In the genomic region with DNA sequence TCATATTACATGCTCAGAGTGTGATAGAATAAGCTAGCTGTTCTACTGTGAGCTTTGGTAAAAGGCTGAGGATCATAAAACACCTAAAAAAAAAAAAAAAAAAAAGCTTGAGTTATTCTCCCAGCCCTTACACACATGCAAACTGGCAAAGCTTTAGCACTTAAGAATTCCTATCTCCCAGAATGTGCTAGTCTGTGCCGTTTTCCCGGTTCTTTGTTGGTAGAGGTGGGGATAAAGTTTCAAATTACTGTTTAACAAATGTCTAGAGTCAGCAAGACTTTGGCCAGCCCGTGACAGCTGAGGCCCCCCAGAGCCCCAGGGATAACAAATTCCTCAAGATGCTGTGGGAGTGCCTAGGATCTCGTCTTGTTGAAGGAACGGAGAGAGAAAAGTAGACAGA, we compare ENCODE assay signal across 16 mouse cellular contexts.
DNase-seq lines count a peak whose midpoint lies in the region; ATAC-seq lines count a peak whose summit lies in the region.
"Had no signal": no experiment of that assay in that cellular context is flagged by ENCODE, and none has a peak within 500 bp of the region (broad histone marks: within the 10 kb centered on the region; RNA-seq: fewer than 3 reads in every experiment).

No protein-coding gene starts in this region.

- 39% methylated on average over 5 of the region's 5 CpGs for WGBS in neural tube, embryonic 15.5 days
- 5% methylated on average over 5 of the region's 5 CpGs for WGBS in embryonic facial prominence, embryonic 12.5 days

- no peaks in the 10 kb centered on the region for H3K36me3 ChIP-seq in neural tube, embryonic 15.5 days
- no peaks in the 10 kb centered on the region for H3K36me3 ChIP-seq in embryonic facial prominence, embryonic 12.5 days
- H3K36me3 ChIP-seq: forebrain, embryonic 10.5 days; liver, embryonic 13.5 days; midbrain, embryonic 15.5 days; neural tube, embryonic 12.5 days had no signal

- no peak overlapping the region for H3K27ac ChIP-seq in neural tube, embryonic 15.5 days (replicated peaks)
- peak overlapping the region; percentile 13 for H3K27ac ChIP-seq in embryonic facial prominence, embryonic 12.5 days
- H3K27ac ChIP-seq: forebrain, embryonic 10.5 days; liver, embryonic 13.5 days; midbrain, embryonic 15.5 days; neural tube, embryonic 12.5 days had no signal

- no peaks in the 10 kb centered on the region for H3K9me3 ChIP-seq in neural tube, embryonic 15.5 days (replicated peaks)
- H3K9me3 ChIP-seq in embryonic facial prominence, embryonic 12.5 days, result no peaks in the 10 kb centered on the region
- H3K9me3 ChIP-seq: forebrain, embryonic 10.5 days; liver, embryonic 13.5 days; midbrain, embryonic 15.5 days; neural tube, embryonic 12.5 days had no signal

- DNase-seq in neural tube, embryonic 10.5 days (ENCODE audit: extremely low spot score, low spot score), result peak; percentile 35
- DNase-seq in kidney, postnatal 10 days, result peak; percentile 50
- peak; percentile 58 for DNase-seq in yolk sac, embryonic 10.5 days (ENCODE audit: low spot score)
- no peak for DNase-seq in layer of hippocampus, adult 18-20 months (ENCODE audit: low spot score in 2 of 2)
- DNase-seq in testis, postnatal 14 days (ENCODE audit: low spot score), result no peak
- no peak for DNase-seq in cerebellum, adult 11 months
- DNase-seq: cerebellum, adult 18-20 months; liver, embryonic 13.5 days; retina, postnatal 1 day; thymus, postnatal 4 days had no signal

- H3K4me3 ChIP-seq in neural tube, embryonic 15.5 days (replicated peaks), result no peak overlapping the region
- H3K4me3 ChIP-seq in embryonic facial prominence, embryonic 12.5 days, result no peak overlapping the region
- H3K4me3 ChIP-seq: forebrain, embryonic 10.5 days; liver, embryonic 13.5 days; midbrain, embryonic 15.5 days; neural tube, embryonic 12.5 days had no signal

- ATAC-seq in neural tube, embryonic 15.5 days (ENCODE audit: low FRiP score), result no peak
- no peak for ATAC-seq in embryonic facial prominence, embryonic 12.5 days (ENCODE audit: insufficient number of reproducible peaks, insufficient read depth, low FRiP score, low TSS enrichment)
- ATAC-seq: hindbrain, embryonic 16.5 days; midbrain, embryonic 15.5 days had no signal

- H3K9ac ChIP-seq in neural tube, embryonic 15.5 days (replicated peaks), result no peak overlapping the region
- H3K9ac ChIP-seq in embryonic facial prominence, embryonic 12.5 days, result no peak overlapping the region
- H3K9ac ChIP-seq: liver, embryonic 13.5 days; midbrain, embryonic 15.5 days; neural tube, embryonic 12.5 days had no signal

- H3K4me2 ChIP-seq in neural tube, embryonic 15.5 days, result no peak overlapping the region
- H3K4me2 ChIP-seq in embryonic facial prominence, embryonic 12.5 days (replicated peaks), result no peak overlapping the region
- H3K4me2 ChIP-seq: liver, embryonic 13.5 days; midbrain, embryonic 15.5 days; neural tube, embryonic 12.5 days had no signal

- peaks cover 5% of the 10 kb centered on the region for H3K4me1 ChIP-seq in neural tube, embryonic 15.5 days
- H3K4me1 ChIP-seq in embryonic facial prominence, embryonic 12.5 days, result 0 out of 2 replicates have a peak, but pooled peaks cover 5% of the 10 kb centered on the region
- H3K4me1 ChIP-seq: liver, embryonic 13.5 days; midbrain, embryonic 15.5 days; neural tube, embryonic 12.5 days had no signal

- H3K27me3 ChIP-seq in neural tube, embryonic 15.5 days (replicated peaks), result no peaks in the 10 kb centered on the region
- H3K27me3 ChIP-seq in embryonic facial prominence, embryonic 12.5 days, result no peaks in the 10 kb centered on the region
- H3K27me3 ChIP-seq: liver, embryonic 13.5 days; midbrain, embryonic 15.5 days; neural tube, embryonic 12.5 days had no signal

Comparison
In these comparisons a context has a peak if more than half of its experiments do, and no peak if none do; other contexts are left out.
1. DNase-seq: peak in neural tube, embryonic 10.5 days (single experiment), kidney, postnatal 10 days (single experiment) and yolk sac, embryonic 10.5 days (single experiment); none in layer of hippocampus, adult 18-20 months (0 of 2), testis, postnatal 14 days (single experiment) and cerebellum, adult 11 months (single experiment).